Mouse (Mus musculus): ENCODE data around the gene Trim42. TPM values are rescaled to one million over a fixed set of nuclear protein-coding genes. Genes with fewer than 3 reads are reported as not detected.

The Trim42 gene
- not detected in 2 replicates for polyA plus RNA-seq (2014; fragmentation: Nextera tagmentation; extraction: Ambion mirVana)

- no peak for ATAC-seq (ENCODE audit: low FRiP score, low TSS enrichment)
- Histone ChIP-seq H3K4me3 (replicated peaks; ENCODE audit: low read depth, low read length) (no peak within 1 kb of the TSS), H3K36me3 (ENCODE audit: control insufficient read depth, insufficient read depth, low read length) (no peaks in the 10 kb centered on the region), H3K4me1 (ENCODE audit: control insufficient read depth, insufficient read depth, low read length) (no peaks in the 10 kb centered on the region), H3K27me3 (ENCODE audit: control insufficient read depth, insufficient read depth, low read length) (no peaks in the 10 kb centered on the region), H3K4me2 (ENCODE audit: low read length) (no peak within 1 kb of the TSS), H3K9me3 (ENCODE audit: control insufficient read depth, low read length) (no peaks in the 10 kb centered on the region), H3K27ac (replicated peaks; ENCODE audit: low read depth, low read length) (no peak within 1 kb of the TSS), H3K9ac (replicated peaks; ENCODE audit: low read length) (no peak within 1 kb of the TSS)
- DNase-seq, result no peak
- 92% methylated on average over 7 of the region's 7 CpGs for WGBS
Measured at GRCm38 (mm10) chr9:97369591-97369990, at the start of gene Trim42. TSS of gene Trim42 (minus strand) at chr9:97369958.

DNA sequence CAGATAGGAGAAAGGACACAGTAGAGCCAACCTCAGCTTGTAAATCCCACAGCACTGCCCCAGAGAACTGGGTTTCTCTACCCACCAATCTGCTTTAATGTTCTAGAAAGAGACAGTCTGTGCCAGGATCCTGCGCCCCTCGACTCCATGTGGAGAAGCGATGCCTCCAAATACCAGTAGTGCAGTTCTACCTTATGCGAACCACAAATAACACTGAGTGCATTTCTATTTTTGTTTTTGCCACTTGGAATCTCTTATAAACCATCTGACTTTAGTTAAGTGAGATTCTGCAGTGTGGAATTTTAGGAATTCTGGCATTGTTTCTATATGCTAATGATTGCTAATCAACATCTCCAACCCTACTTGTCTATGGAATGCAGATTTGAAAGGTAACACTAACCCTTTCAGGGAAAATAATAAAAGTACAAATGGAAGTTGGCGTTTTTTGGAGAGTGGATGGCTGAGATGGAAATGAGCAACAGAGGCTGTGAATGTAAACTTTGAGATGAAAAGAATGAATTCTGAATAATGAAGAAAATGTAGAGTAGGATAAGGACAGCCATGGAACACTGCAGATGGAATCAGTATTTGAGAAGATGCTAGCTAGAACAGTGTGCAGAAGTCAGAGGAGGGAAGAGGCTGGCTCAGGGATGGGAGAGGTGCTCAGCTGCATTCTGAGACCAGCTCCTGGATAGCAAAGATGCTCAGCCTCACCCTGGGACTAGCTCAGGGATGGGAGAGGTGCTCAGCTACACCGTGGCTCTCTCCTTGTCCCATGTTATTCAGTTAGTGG, 45.3 kb upstream of the Trim42 start:
- 88% methylated on average over 6 of the region's 6 CpGs for WGBS
- Histone ChIP-seq H3K4me2 (ENCODE audit: low read length) (no peak overlapping the region), H3K27me3 (ENCODE audit: control insufficient read depth, insufficient read depth, low read length) (no peaks in the 10 kb centered on the region), H3K36me3 (ENCODE audit: control insufficient read depth, insufficient read depth, low read length) (no peaks in the 10 kb centered on the region), H3K9ac (replicated peaks; ENCODE audit: low read length) (no peak overlapping the region), H3K27ac (replicated peaks; ENCODE audit: low read depth, low read length) (no peak overlapping the region), H3K4me3 (replicated peaks; ENCODE audit: low read depth, low read length) (no peak overlapping the region), H3K9me3 (ENCODE audit: control insufficient read depth, low read length) (no peaks in the 10 kb centered on the region), H3K4me1 (ENCODE audit: control insufficient read depth, insufficient read depth, low read length) (no peaks in the 10 kb centered on the region)
- DNase-seq, result no peak
- ATAC-seq (ENCODE audit: low FRiP score, low TSS enrichment), result no peak

GRCm38 (mm10) chr9:97408142-97408541, 38.4 kb upstream of the Trim42 start:
- H3K4me3 ChIP-seq (replicated peaks; ENCODE audit: low read depth, low read length), result no peak overlapping the region
- H3K27me3 ChIP-seq (ENCODE audit: control insufficient read depth, insufficient read depth, low read length), result no peaks in the 10 kb centered on the region
- WGBS, result 88% methylated on average over 2 of the region's 2 CpGs
- no peak overlapping the region for H3K4me2 ChIP-seq (ENCODE audit: low read length)
- H3K4me1 ChIP-seq (ENCODE audit: control insufficient read depth, insufficient read depth, low read length), result no peaks in the 10 kb centered on the region
- ATAC-seq (ENCODE audit: low FRiP score, low TSS enrichment) (no peak), DNase-seq (peak; percentile 21)
- no peak overlapping the region for H3K27ac ChIP-seq (replicated peaks; ENCODE audit: low read depth, low read length)
- no peak overlapping the region for H3K9ac ChIP-seq (replicated peaks; ENCODE audit: low read length)
- no peaks in the 10 kb centered on the region for H3K36me3 ChIP-seq (ENCODE audit: control insufficient read depth, insufficient read depth, low read length)
- no peaks in the 10 kb centered on the region for H3K9me3 ChIP-seq (ENCODE audit: control insufficient read depth, low read length)

GRCm38 (mm10) chr9:97356441-97356840, 13.3 kb downstream of the Trim42 start:
- Histone ChIP-seq H3K4me2 (ENCODE audit: low read length) (no peak overlapping the region), H3K9ac (replicated peaks; ENCODE audit: low read length) (no peak overlapping the region), H3K9me3 (ENCODE audit: control insufficient read depth, low read length) (no peaks in the 10 kb centered on the region), H3K27ac (replicated peaks; ENCODE audit: low read depth, low read length) (no peak overlapping the region), H3K27me3 (ENCODE audit: control insufficient read depth, insufficient read depth, low read length) (no peaks in the 10 kb centered on the region), H3K4me1 (ENCODE audit: control insufficient read depth, insufficient read depth, low read length) (no peaks in the 10 kb centered on the region), H3K4me3 (replicated peaks; ENCODE audit: low read depth, low read length) (no peak overlapping the region), H3K36me3 (ENCODE audit: control insufficient read depth, insufficient read depth, low read length) (no peaks in the 10 kb centered on the region)
- DNase-seq (peak; percentile 46), ATAC-seq (ENCODE audit: low FRiP score, low TSS enrichment) (no peak)
- 66% methylated on average over 6 of the region's 6 CpGs for WGBS

- H3K4me2 ChIP-seq (ENCODE audit: low read length), result no peak overlapping the region
- no peak overlapping the region for H3K9ac ChIP-seq (replicated peaks; ENCODE audit: low read length)
- no peak overlapping the region for H3K27ac ChIP-seq (replicated peaks; ENCODE audit: low read depth, low read length)
- DNase-seq (peak; percentile 67), ATAC-seq (ENCODE audit: low FRiP score, low TSS enrichment) (no peak)
- H3K4me3 ChIP-seq (replicated peaks; ENCODE audit: low read depth, low read length), result no peak overlapping the region
- H3K9me3 ChIP-seq (ENCODE audit: control insufficient read depth, low read length), result peaks cover 4% of the 10 kb centered on the region; the same call in 1 of the 2 replicates
- no peaks in the 10 kb centered on the region for H3K4me1 ChIP-seq (ENCODE audit: control insufficient read depth, insufficient read depth, low read length)
- 80% methylated on average over 12 of the region's 12 CpGs for WGBS
- H3K27me3 ChIP-seq (ENCODE audit: control insufficient read depth, insufficient read depth, low read length), result no peaks in the 10 kb centered on the region
- no peaks in the 10 kb centered on the region for H3K36me3 ChIP-seq (ENCODE audit: control insufficient read depth, insufficient read depth, low read length)
Measured at GRCm38 (mm10) chr9:97344767-97345297, 24.9 kb downstream of the Trim42 start.

- Histone ChIP-seq H3K4me3 (replicated peaks; ENCODE audit: low read depth, low read length) (no peak overlapping the region), H3K4me2 (ENCODE audit: low read length) (no peak overlapping the region), H3K27ac (replicated peaks; ENCODE audit: low read depth, low read length) (no peak overlapping the region), H3K9me3 (ENCODE audit: control insufficient read depth, low read length) (peaks cover 4% of the 10 kb centered on the region; the same call in 1 of the 2 replicates), H3K9ac (replicated peaks; ENCODE audit: low read length) (no peak overlapping the region), H3K4me1 (ENCODE audit: control insufficient read depth, insufficient read depth, low read length) (no peaks in the 10 kb centered on the region), H3K27me3 (ENCODE audit: control insufficient read depth, insufficient read depth, low read length) (no peaks in the 10 kb centered on the region), H3K36me3 (ENCODE audit: control insufficient read depth, insufficient read depth, low read length) (no peaks in the 10 kb centered on the region)
- ATAC-seq (ENCODE audit: low FRiP score, low TSS enrichment) (no peak), DNase-seq (no peak)
- 75% methylated on average over 5 of the region's 5 CpGs for WGBS
Measured at GRCm38 (mm10) chr9:97341772-97342171, 28.0 kb downstream of the Trim42 start.

GRCm38 (mm10) chr9:97322846-97323245, 46.9 kb downstream of the Trim42 start:
- Histone ChIP-seq H3K27me3 (ENCODE audit: control insufficient read depth, insufficient read depth, low read length) (no peaks in the 10 kb centered on the region), H3K4me2 (ENCODE audit: low read length) (no peak overlapping the region), H3K9ac (replicated peaks; ENCODE audit: low read length) (no peak overlapping the region), H3K9me3 (ENCODE audit: control insufficient read depth, low read length) (no peaks in the 10 kb centered on the region), H3K4me1 (ENCODE audit: control insufficient read depth, insufficient read depth, low read length) (no peaks in the 10 kb centered on the region), H3K4me3 (replicated peaks; ENCODE audit: low read depth, low read length) (no peak overlapping the region), H3K36me3 (ENCODE audit: control insufficient read depth, insufficient read depth, low read length) (no peaks in the 10 kb centered on the region), H3K27ac (replicated peaks; ENCODE audit: low read depth, low read length) (no peak overlapping the region)
- 74% methylated on average over 3 of the region's 3 CpGs for whole genome bisulfite sequencing
- ATAC-seq (ENCODE audit: low FRiP score, low TSS enrichment) (no peak), DNase-seq (peak; percentile 80)

DNA sequence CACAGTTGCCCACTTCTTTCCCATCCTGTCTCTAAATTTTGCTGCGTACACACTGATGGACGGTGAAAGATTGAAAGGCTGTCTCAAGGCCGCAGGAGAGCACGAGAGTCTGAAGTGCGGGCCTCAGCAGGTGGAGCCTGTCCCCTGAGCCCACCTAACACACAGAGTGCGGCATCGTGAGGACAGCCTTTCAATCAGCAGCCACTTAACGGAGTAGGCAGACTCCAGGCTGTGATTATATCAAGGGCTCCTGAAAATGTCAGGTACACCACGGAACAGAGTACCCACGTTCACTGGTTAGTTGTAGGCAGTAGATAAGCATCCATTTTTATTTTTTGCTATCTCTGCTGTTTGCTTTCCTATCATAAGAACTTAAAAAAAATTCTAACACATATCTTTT, 47.6 kb downstream of the Trim42 start:
- Histone ChIP-seq H3K4me3 (replicated peaks; ENCODE audit: low read depth, low read length) (no peak overlapping the region), H3K4me1 (ENCODE audit: control insufficient read depth, insufficient read depth, low read length) (no peaks in the 10 kb centered on the region), H3K9ac (replicated peaks; ENCODE audit: low read length) (no peak overlapping the region), H3K36me3 (ENCODE audit: control insufficient read depth, insufficient read depth, low read length) (no peaks in the 10 kb centered on the region), H3K9me3 (ENCODE audit: control insufficient read depth, low read length) (no peaks in the 10 kb centered on the region), H3K4me2 (ENCODE audit: low read length) (no peak overlapping the region), H3K27me3 (ENCODE audit: control insufficient read depth, insufficient read depth, low read length) (no peaks in the 10 kb centered on the region), H3K27ac (replicated peaks; ENCODE audit: low read depth, low read length) (no peak overlapping the region)
- peak; percentile 20 for DNase-seq
- 70% methylated on average over 10 of the region's 10 CpGs for WGBS
- ATAC-seq (ENCODE audit: low FRiP score, low TSS enrichment), result no peak

Measured in midbrain, embryonic 14.5 days (tissue).